Mouse (Mus musculus): ENCODE measurements around the gene Zmym6.

DNA sequence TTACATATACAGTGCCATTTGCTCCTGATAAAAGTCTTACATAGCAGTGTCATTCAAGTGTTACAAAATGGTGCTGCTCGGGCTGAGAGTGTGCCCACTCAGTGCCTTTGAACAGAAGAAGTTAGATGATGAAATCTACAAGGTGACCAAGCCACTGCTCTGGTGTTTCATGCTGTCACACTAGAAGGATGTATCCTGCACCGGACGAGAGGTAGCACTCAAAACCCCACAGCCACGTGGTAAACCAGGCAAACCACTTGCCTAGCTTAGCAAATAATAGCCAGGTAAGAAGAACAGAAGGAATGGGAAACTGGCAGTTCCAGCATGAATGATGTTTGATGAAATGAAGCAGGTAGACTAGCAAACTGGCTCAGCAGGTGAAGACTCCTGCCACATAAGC is 33.4 kb downstream of the Zmym6 start:
- TF ChIP-seq CTCF (IDR thresholded peaks at IDR 0.05), result no peak
- TF ChIP-seq EP300 (IDR thresholded peaks at IDR 0.05), result no peak
